Mouse (Mus musculus) CD4-positive helper T cell, adult 2 months (primary cell): Measurements from ENCODE around the gene Ap1g1.
"Not testable (repeated sequence)": the region's sequence is repeated elsewhere in the genome, so short reads cannot be mapped to it uniquely, and the experiment has no call there.

ENCODE experiments used
- DNase-seq: peaks from one replicate; pipeline ENCODE4 v3.0.0-alpha.2; 2012; ENCODE audit warnings: low read depth, missing footprints, low spot score

The Ap1g1 gene

GRCm38 (mm10) chr8:109778280-109778977 lies at the start of gene Ap1g1:
Ap1g1 (plus strand) TSS chr8:109778554.
- peak; percentile 98 for DNase-seq

- DNase-seq: no peak
These were observed 47.3 kb upstream of the Ap1g1 start for GRCm38 (mm10) chr8:109731012-109731411.

- DNase-seq: no peak
These were observed 44.3 kb upstream of the Ap1g1 start for GRCm38 (mm10) chr8:109734018-109734417.

- DNase-seq: peak; percentile 20
These were observed 41.5 kb upstream of the Ap1g1 start for GRCm38 (mm10) chr8:109736819-109737218.

GRCm38 (mm10) chr8:109737237-109738048 lies 40.9 kb upstream of the Ap1g1 start, which contains the start of gene Atxn1l:
Atxn1l (minus strand) TSS chr8:109737739.
- peak; percentile 92 for DNase-seq

- no peak for DNase-seq
These were observed 40.3 kb upstream of the Ap1g1 start for GRCm38 (mm10) chr8:109738049-109738380.

- no peak for DNase-seq
These were observed 30.7 kb upstream of the Ap1g1 start for GRCm38 (mm10) chr8:109747468-109748199.

- DNase-seq: no peak
These were observed 28.1 kb upstream of the Ap1g1 start for GRCm38 (mm10) chr8:109750274-109750673.

- DNase-seq: peak; percentile 86
These were observed 27.7 kb upstream of the Ap1g1 start for GRCm38 (mm10) chr8:109750699-109751098.

GRCm38 (mm10) chr8:109751731-109752485 lies 26.4 kb upstream of the Ap1g1 start:
- no peak for DNase-seq

GRCm38 (mm10) chr8:109754696-109755095 lies 23.7 kb upstream of the Ap1g1 start:
- DNase-seq: no peak

GRCm38 (mm10) chr8:109755554-109755953 lies 22.8 kb upstream of the Ap1g1 start:
- DNase-seq: not testable (repeated sequence)

GRCm38 (mm10) chr8:109756849-109757248 lies 21.5 kb upstream of the Ap1g1 start:
- no peak for DNase-seq

GRCm38 (mm10) chr8:109759426-109759825 lies 18.9 kb upstream of the Ap1g1 start:
- no peak for DNase-seq

- DNase-seq: no peak
These were observed 18.1 kb upstream of the Ap1g1 start for GRCm38 (mm10) chr8:109760221-109760620.

GRCm38 (mm10) chr8:109764031-109764430 lies 14.3 kb upstream of the Ap1g1 start:
- no peak for DNase-seq

GRCm38 (mm10) chr8:109766081-109766480 lies 12.3 kb upstream of the Ap1g1 start:
- DNase-seq: no peak

GRCm38 (mm10) chr8:109773154-109773553 lies 5.2 kb upstream of the Ap1g1 start:
- no peak for DNase-seq

- DNase-seq: no peak
These were observed 503 bp upstream of the Ap1g1 start for GRCm38 (mm10) chr8:109777851-109778250.

GRCm38 (mm10) chr8:109778993-109779421 lies 653 bp downstream of the Ap1g1 start:
- no peak for DNase-seq

- no peak for DNase-seq
These were observed 1.3 kb downstream of the Ap1g1 start for GRCm38 (mm10) chr8:109779431-109780228.
